Mouse (Mus musculus) hindbrain, embryonic 11.5 days (tissue): ENCODE measurements around the gene Padi4. TPM values are rescaled to one million over a fixed set of nuclear protein-coding genes. Genes with fewer than 3 reads are reported as not detected.

Experiments used
- ATAC-seq: fragments of 200-750 bp; cut with Nextera tagmentation; 2 replicates; pipeline ENCODE4 v1.8.0; 2017; ENCODE audit warnings: mild to moderate bottlenecking, moderate TSS enrichment, moderate library complexity; ENCODE audit not compliant: low FRiP score
- DNase-seq: peaks from one replicate; pipeline ENCODE4 v3.0.0-alpha.2; 2015; ENCODE audit warnings: low spot score
- H3K27ac ChIP-seq: fragments of 300-500 bp; sonication (generic); 2 replicates; pipeline ENCODE4 v1.5.1; 2014; ENCODE audit warnings: mild to moderate bottlenecking, low read depth, low read length
- H3K27me3 ChIP-seq: fragments of 300-500 bp; sonication (generic); 2 replicates; pipeline ENCODE4 v1.6.1; 2014; ENCODE audit warnings: mild to moderate bottlenecking, low read length, moderate library complexity, mixed read lengths; ENCODE audit not compliant: control insufficient read depth, insufficient read depth
- H3K36me3 ChIP-seq: fragments of 300-500 bp; sonication (generic); 2 replicates; pipeline ENCODE4 v1.6.1; 2014; ENCODE audit warnings: mild to moderate bottlenecking, low read length, moderate library complexity, mixed read lengths; ENCODE audit not compliant: control insufficient read depth, insufficient read depth
- H3K4me1 ChIP-seq: fragments of 300-500 bp; sonication (generic); replicated peaks from 2 replicates; pipeline ENCODE4 v1.6.1; 2014; ENCODE audit warnings: low read length, mixed read lengths; ENCODE audit not compliant: control insufficient read depth, insufficient read depth
- H3K4me2 ChIP-seq: fragments of 300-500 bp; sonication (generic); replicated peaks from 2 replicates; pipeline ENCODE4 v1.6.1; 2014; ENCODE audit warnings: mild to moderate bottlenecking, low read depth, low read length
- H3K4me3 ChIP-seq: fragments of 300-500 bp; sonication (generic); 2 replicates; pipeline ENCODE4 v1.5.1; 2014; ENCODE audit warnings: low read depth, low read length
- H3K9ac ChIP-seq: fragments of 300-500 bp; sonication (generic); 2 replicates; pipeline ENCODE4 v1.6.1; 2014; ENCODE audit warnings: low read depth, low read length
- H3K9me3 ChIP-seq: fragments of 300-500 bp; sonication (generic); 2 replicates; pipeline ENCODE4 v1.6.1; 2016; ENCODE audit warnings: low read length; ENCODE audit not compliant: control insufficient read depth
- WGBS: fragments of 180-500 bp; shearing (Covaris S2); extraction: QIAGEN DNeasy Blood & Tissue Kit; methylation state at CpG from one replicate; pipeline ENCODE4 v1.1.7; 2014; 5-methylcytosine and 5-hydroxymethylcytosine counted together
- polyA plus RNA-seq: library from polyadenylated mRNA; unstranded; fragments of >200 nt; fragmentation: Nextera tagmentation; extraction: Ambion mirVana; gene quantifications from 2 replicates; pipeline ENCODE4 v1.2.1, GENCODE M21; 2014

The Padi4 gene
- polyA plus RNA-seq, 1 experiment from 2014 or later: 0.37 TPM

- DNase-seq: peak; percentile 91
- Histone ChIP-seq H3K4me3 (peak overlapping the region; percentile 97), H3K27ac (peak overlapping the region; percentile 99), H3K4me2 (peak overlapping the region; percentile 84), H3K27me3 (peaks cover 22% of the 10 kb centered on the region), H3K9me3 (no peaks in the 10 kb centered on the region), H3K4me1 (peaks cover 9% of the 10 kb centered on the region), H3K9ac (peak overlapping the region; percentile 95), H3K36me3 (no peaks in the 10 kb centered on the region)
- WGBS: under 1% methylated on average over 52 of the region's 61 CpGs
- ATAC-seq: peak; percentile 68
These were observed 72.9 kb downstream of the Padi4 start for GRCm38 (mm10) chr4:140701049-140701715.

GRCm38 (mm10) chr4:140700269-140701018, 73.6 kb downstream of the Padi4 start, which contains the start of gene Rcc2:
TSS of gene Rcc2 (plus strand) at chr4:140700541.
- H3K4me1 ChIP-seq: peaks cover 9% of the 10 kb centered on the region
- H3K4me2 ChIP-seq: peak within 1 kb of the TSS; percentile 84
- peak within 1 kb of the TSS; percentile 97 for H3K4me3 ChIP-seq
- H3K27ac ChIP-seq: peak within 1 kb of the TSS; percentile 99
- H3K9me3 ChIP-seq: no peaks in the 10 kb centered on the region
- DNase-seq: no peak
- H3K36me3 ChIP-seq: no peaks in the 10 kb centered on the region
- 8% methylated on average over 20 of the region's 20 CpGs for WGBS
- peak within 1 kb of the TSS; percentile 95 for H3K9ac ChIP-seq
- ATAC-seq: no peak
- H3K27me3 ChIP-seq: peaks cover 22% of the 10 kb centered on the region

GRCm38 (mm10) chr4:140699441-140700127, 74.5 kb downstream of the Padi4 start:
- Histone ChIP-seq H3K4me2 (peak overlapping the region; percentile 34), H3K9me3 (no peaks in the 10 kb centered on the region), H3K27ac (no peak overlapping the region), H3K4me3 (peak overlapping the region; percentile 17), H3K36me3 (no peaks in the 10 kb centered on the region), H3K4me1 (peaks cover 9% of the 10 kb centered on the region), H3K27me3 (peaks cover 22% of the 10 kb centered on the region), H3K9ac (no peak overlapping the region)
- DNase-seq: peak; percentile 44
- no peak for ATAC-seq
- WGBS: 7% methylated on average over 29 of the region's 29 CpGs

Other genes starting within 250 kb of the Padi4 start
- gene Arhgef10l, start 108.2 kb downstream of the Padi4 start, polyA plus RNA-seq: 13.8 and 14.5 TPM in 2 replicates
- gene Rcc2, start 73.7 kb downstream of the Padi4 start, polyA plus RNA-seq: 44.3 and 59.6 TPM in 2 replicates
- 0.13 TPM in 1 of 2 replicates, not detected in the other for gene Padi6, start 31.6 kb downstream of the Padi4 start, polyA plus RNA-seq
- not detected in 2 replicates for gene Padi3, start 36.4 kb upstream of the Padi4 start, polyA plus RNA-seq
- gene Padi1, start 71.5 kb upstream of the Padi4 start, polyA plus RNA-seq: 0.05 and 0.08 TPM in 2 replicates
- 1.2 and 2.4 TPM in 2 replicates for gene Padi2, start 132.1 kb upstream of the Padi4 start, polyA plus RNA-seq
- gene Sdhb, start 187.0 kb upstream of the Padi4 start, polyA plus RNA-seq: 413 and 428 TPM in 2 replicates
- gene Atp13a2, start 212.6 kb upstream of the Padi4 start, polyA plus RNA-seq: 34.9 and 39.8 TPM in 2 replicates
- 266 and 286 TPM in 2 replicates for gene Mfap2, start 236.2 kb upstream of the Padi4 start, polyA plus RNA-seq